Mouse (Mus musculus): Measurements from ENCODE around the gene Znrf1. TPM values are rescaled to one million over a fixed set of nuclear protein-coding genes. Genes with fewer than 3 reads are reported as not detected.

Znrf1 gene
- polyA plus RNA-seq, 1 experiment, result 88.8 TPM

DNA sequence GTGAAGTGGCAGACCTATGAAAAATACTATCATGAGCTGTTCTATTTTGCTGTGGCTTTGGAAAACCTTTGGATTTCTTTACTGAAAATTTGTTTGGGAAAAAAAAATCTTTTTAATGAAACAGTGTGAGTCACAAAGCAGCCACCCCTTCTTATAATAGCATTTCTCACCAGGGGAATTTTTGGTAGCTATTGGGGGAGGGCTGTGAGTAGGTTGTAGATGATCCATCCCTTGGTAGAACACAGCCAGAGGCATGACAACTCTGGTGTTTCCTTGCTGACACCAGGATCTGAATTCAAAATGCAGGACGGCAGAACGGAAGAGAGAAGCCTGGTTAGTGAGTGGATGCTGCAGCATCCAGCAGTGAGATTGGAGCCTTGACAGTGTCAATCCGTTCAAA lies 11.2 kb downstream of the Znrf1 start:
- no peak overlapping the region for H3K27ac ChIP-seq (ENCODE audit: insufficient read depth, low read depth, low read length)
- H3K4me1 ChIP-seq (ENCODE audit: control insufficient read depth, insufficient read depth, low read length), result peaks cover 59% of the 10 kb centered on the region
- no peak overlapping the region for H3K4me3 ChIP-seq (ENCODE audit: insufficient read depth, low read length)
- TF ChIP-seq POLR2A (IDR thresholded peaks at IDR 0.05; ENCODE audit: borderline replicate concordance, low read depth, low read length), result no peak
- no peak for TF ChIP-seq CTCF (IDR thresholded peaks at IDR 0.05; ENCODE audit: low read depth, low read length)

DNA sequence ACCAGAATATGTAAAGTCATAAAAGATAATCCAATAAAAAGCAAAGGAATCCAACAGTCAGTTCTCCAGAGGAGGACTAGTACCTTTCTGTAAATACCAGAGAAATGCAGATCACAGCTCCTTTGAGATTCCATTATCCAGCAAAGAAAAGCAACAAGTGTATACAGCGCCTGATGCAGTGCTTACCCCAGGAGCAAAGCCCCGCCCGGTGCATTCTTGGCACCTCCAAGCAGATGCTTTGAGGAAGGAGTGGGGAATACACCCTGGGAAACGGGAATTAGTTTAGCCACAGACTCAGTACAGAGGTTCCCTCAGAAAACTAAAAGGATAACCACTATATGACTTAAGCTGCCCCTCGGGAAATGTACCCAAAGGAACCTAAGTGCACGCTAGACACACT lies 12.3 kb downstream of the Znrf1 start:
- peaks cover 64% of the 10 kb centered on the region for H3K4me1 ChIP-seq (ENCODE audit: control insufficient read depth, insufficient read depth, low read length)
- TF ChIP-seq POLR2A (IDR thresholded peaks at IDR 0.05; ENCODE audit: borderline replicate concordance, low read depth, low read length) (no peak), CTCF (IDR thresholded peaks at IDR 0.05; ENCODE audit: low read depth, low read length) (no peak)
- no peak overlapping the region for H3K27ac ChIP-seq (ENCODE audit: insufficient read depth, low read depth, low read length)
- no peak overlapping the region for H3K4me3 ChIP-seq (ENCODE audit: insufficient read depth, low read length)

GRCm38 (mm10) chr8:111550002-111550870 lies 14.3 kb downstream of the Znrf1 start:
- H3K4me1 ChIP-seq (ENCODE audit: control insufficient read depth, insufficient read depth, low read length), result peaks cover 62% of the 10 kb centered on the region
- H3K27ac ChIP-seq (ENCODE audit: insufficient read depth, low read depth, low read length), result peak overlapping the region; percentile 80
- H3K4me3 ChIP-seq (ENCODE audit: insufficient read depth, low read length), result peak overlapping the region; percentile 19; the same call in 1 of the 2 replicates
- TF ChIP-seq CTCF (IDR thresholded peaks at IDR 0.05; ENCODE audit: low read depth, low read length) (no peak), POLR2A (IDR thresholded peaks at IDR 0.05; ENCODE audit: borderline replicate concordance, low read depth, low read length) (no peak)

DNA sequence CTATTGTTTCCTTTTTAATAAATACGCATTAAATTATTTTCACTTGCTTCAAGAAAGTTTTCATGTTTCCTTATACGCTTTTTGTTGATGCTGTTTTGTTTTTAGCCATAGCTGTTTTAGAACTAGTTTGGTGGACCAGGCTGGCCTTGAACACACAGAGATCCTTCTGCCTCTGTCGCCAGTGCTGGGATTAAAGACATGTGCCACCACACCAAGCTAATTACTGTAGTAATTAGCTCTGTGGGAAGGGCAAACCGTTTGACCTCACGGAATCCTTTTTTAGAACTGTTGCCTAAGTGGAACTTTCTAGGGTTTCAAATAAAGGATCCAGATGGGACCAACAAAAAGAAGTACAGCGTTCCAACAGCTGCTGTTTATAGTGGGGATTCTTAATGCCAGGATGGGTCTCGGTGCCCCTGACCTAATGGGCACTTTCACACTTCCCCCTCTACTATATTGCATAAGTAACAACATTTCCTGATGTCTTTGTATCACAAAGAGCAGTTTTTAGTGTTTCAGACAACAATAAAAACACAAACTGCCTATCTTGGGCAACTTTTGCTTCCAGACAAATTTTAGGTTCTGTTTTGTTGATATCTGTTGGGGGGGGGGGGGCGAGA lies 15.7 kb downstream of the Znrf1 start:
- H3K4me1 ChIP-seq (ENCODE audit: control insufficient read depth, insufficient read depth, low read length), result peaks cover 58% of the 10 kb centered on the region
- H3K4me3 ChIP-seq (ENCODE audit: insufficient read depth, low read length), result no peak overlapping the region
- TF ChIP-seq CTCF (IDR thresholded peaks at IDR 0.05; ENCODE audit: low read depth, low read length) (no peak), POLR2A (IDR thresholded peaks at IDR 0.05; ENCODE audit: borderline replicate concordance, low read depth, low read length) (no peak)
- H3K27ac ChIP-seq (ENCODE audit: insufficient read depth, low read depth, low read length), result peak overlapping the region; percentile 56

DNA sequence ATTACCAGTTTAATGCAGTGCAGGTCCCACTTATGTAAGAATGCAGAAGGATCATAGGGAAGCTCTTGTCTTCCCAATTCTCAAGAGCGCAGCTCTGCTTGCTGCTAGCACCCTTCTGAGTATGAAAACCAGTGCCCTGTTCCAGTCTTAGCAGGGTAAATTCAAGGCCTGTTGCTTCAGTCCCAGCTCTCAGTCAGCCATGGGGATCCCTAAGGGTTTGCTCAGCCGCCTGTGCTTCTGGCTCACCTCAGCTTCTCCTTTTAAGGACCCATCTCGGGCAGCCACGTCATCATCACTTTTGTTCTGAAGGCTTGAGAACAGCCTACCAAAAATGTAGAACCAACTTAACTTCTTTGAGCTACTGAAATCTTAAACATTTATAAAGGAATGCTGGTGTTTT lies 25.9 kb downstream of the Znrf1 start:
- peak overlapping the region; percentile 59 for H3K27ac ChIP-seq (ENCODE audit: insufficient read depth, low read depth, low read length)

DNA sequence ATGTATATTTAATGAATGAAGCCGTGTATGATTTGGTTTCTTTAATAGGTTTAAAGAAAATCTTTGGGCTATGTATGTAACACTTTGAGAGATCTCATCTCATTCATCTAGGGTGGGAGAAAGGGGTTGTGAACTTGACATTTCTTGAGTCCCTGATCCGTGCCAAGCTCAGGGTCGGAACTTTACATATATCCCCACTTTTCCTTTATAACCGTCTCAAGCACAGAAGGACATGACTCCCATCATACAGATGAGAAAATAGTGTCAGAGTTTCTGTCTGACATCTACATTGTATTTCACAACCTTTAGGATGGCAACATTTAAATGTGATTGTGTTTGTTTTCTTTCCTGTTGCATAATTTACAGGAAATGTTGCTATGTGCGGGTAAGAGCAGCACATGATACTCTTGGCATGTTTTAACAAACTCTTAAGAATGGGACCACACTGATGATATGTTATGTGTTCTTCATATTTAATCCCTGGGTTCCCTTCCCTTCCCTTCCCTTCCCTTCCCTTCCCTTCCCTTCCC lies 26.4 kb downstream of the Znrf1 start:
- Histone ChIP-seq H3K27ac (ENCODE audit: insufficient read depth, low read depth, low read length) (peak overlapping the region; percentile 54), H3K4me1 (ENCODE audit: control insufficient read depth, insufficient read depth, low read length) (peaks cover 59% of the 10 kb centered on the region), H3K4me3 (ENCODE audit: insufficient read depth, low read length) (no peak overlapping the region)
- TF ChIP-seq CTCF (IDR thresholded peaks at IDR 0.05; ENCODE audit: low read depth, low read length) (no peak), POLR2A (IDR thresholded peaks at IDR 0.05; ENCODE audit: borderline replicate concordance, low read depth, low read length) (no peak)

More for the DNA sequence above, 25.9 kb downstream of the Znrf1 start:
- H3K4me1 ChIP-seq (ENCODE audit: control insufficient read depth, insufficient read depth, low read length), result peaks cover 65% of the 10 kb centered on the region
- TF ChIP-seq POLR2A (IDR thresholded peaks at IDR 0.05; ENCODE audit: borderline replicate concordance, low read depth, low read length) (no peak), CTCF (IDR thresholded peaks at IDR 0.05; ENCODE audit: low read depth, low read length) (no peak)
- H3K4me3 ChIP-seq (ENCODE audit: insufficient read depth, low read length), result no peak overlapping the region

DNA sequence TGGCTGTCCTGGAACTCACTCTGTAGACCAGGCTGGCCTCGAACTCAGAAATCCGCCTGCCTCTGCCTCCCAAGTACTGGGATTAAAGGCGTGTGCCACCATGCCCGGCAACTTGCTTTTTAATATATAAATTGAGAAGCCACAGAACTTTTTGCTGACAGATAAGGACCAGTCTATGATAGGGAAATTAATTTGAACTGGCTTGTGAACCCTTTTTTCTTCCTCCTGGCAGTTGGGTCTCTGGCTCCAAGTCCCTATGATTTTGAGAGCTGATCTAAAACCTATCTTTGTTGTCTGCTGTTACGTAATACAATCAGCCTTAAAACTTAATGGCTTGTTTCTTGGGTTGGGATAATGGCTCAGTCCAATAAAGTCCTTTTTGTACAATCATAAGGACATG lies 27.2 kb downstream of the Znrf1 start:
- Histone ChIP-seq H3K4me3 (ENCODE audit: insufficient read depth, low read length) (no peak overlapping the region), H3K4me1 (ENCODE audit: control insufficient read depth, insufficient read depth, low read length) (peaks cover 62% of the 10 kb centered on the region), H3K27ac (ENCODE audit: insufficient read depth, low read depth, low read length) (peak overlapping the region; percentile 54)
- no peak for TF ChIP-seq POLR2A (IDR thresholded peaks at IDR 0.05; ENCODE audit: borderline replicate concordance, low read depth, low read length)
- TF ChIP-seq CTCF (IDR thresholded peaks at IDR 0.05; ENCODE audit: low read depth, low read length), result no peak

DNA sequence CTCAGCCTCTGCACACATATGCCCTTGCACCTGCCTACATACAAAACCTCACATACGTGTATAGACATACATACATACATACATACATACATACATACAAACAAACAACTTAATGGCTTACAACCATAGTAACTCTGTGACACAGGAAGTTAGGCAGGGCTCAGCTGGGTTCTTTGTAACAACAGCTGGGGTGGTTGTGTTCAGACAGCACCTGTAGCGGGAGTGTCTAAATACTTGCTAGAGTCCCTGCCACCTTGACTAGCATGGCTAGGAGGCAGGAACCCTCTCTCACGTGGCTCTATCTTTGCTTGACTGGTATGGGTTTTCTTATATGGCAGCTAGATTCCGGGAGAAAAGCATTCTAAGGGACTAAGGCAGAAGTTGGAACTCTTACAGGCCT lies 27.8 kb downstream of the Znrf1 start:
- peaks cover 66% of the 10 kb centered on the region for H3K4me1 ChIP-seq (ENCODE audit: control insufficient read depth, insufficient read depth, low read length)
- no peak overlapping the region for H3K27ac ChIP-seq (ENCODE audit: insufficient read depth, low read depth, low read length)
- H3K4me3 ChIP-seq (ENCODE audit: insufficient read depth, low read length), result no peak overlapping the region
- no peak for TF ChIP-seq CTCF (IDR thresholded peaks at IDR 0.05; ENCODE audit: low read depth, low read length)
- no peak for TF ChIP-seq POLR2A (IDR thresholded peaks at IDR 0.05; ENCODE audit: borderline replicate concordance, low read depth, low read length)

DNA sequence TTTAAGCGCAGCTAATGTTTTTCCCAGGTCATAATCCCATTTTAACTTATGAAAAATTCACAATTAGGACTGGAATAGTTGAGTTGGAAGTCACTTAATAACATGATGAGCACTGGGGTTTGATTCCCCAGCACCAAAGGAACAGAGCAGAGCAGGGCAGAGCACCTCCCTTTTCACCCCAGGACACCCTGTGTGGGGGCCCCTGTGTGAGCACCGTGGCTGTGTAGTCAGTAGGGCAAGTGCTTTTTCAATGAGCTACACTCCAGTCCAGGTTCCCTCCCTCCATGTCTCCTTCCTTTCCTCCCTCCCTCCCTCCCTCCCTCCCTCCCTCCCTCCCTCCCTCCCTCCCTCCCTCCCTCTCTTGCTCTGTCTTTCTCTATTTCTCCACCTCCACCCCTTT lies 28.2 kb downstream of the Znrf1 start:
- TF ChIP-seq POLR2A (IDR thresholded peaks at IDR 0.05; ENCODE audit: borderline replicate concordance, low read depth, low read length) (no peak), CTCF (IDR thresholded peaks at IDR 0.05; ENCODE audit: low read depth, low read length) (no peak)
- H3K27ac ChIP-seq (ENCODE audit: insufficient read depth, low read depth, low read length), result no peak overlapping the region
- peaks cover 64% of the 10 kb centered on the region for H3K4me1 ChIP-seq (ENCODE audit: control insufficient read depth, insufficient read depth, low read length)

GRCm38 (mm10) chr8:111565784-111566191 lies 29.9 kb downstream of the Znrf1 start:
- H3K4me1 ChIP-seq (ENCODE audit: control insufficient read depth, insufficient read depth, low read length), result peaks cover 65% of the 10 kb centered on the region
- no peak overlapping the region for H3K27ac ChIP-seq (ENCODE audit: insufficient read depth, low read depth, low read length)
- H3K4me3 ChIP-seq (ENCODE audit: insufficient read depth, low read length), result no peak overlapping the region
- TF ChIP-seq POLR2A (IDR thresholded peaks at IDR 0.05; ENCODE audit: borderline replicate concordance, low read depth, low read length), result no peak
- TF ChIP-seq CTCF (IDR thresholded peaks at IDR 0.05; ENCODE audit: low read depth, low read length), result no peak

More for the DNA sequence above, 28.2 kb downstream of the Znrf1 start:
- H3K4me3 ChIP-seq (ENCODE audit: insufficient read depth, low read length), result no peak overlapping the region

Data from bone marrow macrophage, adult 2 months (primary cell).